Mouse (Mus musculus): ENCODE data around the gene Ctrl. TPM values are rescaled to one million over a fixed set of nuclear protein-coding genes. Genes with fewer than 3 reads are reported as not detected.

Ctrl gene
- polyA plus RNA-seq, 1 experiment from 2014 or later: 3.1 TPM

DNA sequence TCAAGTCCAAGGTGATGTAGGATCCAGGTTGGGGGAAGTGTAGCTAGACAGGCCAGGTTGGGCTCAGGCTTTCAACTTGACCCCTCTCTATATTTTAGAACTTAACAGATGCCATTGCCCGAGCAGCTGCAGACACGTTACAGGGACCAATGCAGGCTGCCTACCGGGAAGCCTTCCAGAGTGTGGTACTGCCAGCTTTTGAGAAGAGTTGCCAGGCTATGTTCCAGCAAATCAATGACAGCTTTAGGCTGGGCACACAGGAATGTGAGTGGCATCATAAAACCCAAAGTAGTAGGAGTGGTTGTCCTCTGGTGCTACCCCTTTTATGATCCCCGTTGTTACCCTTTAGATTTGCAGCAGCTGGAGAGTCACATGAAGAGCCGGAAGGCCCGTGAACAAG, 42.8 kb downstream of the Ctrl start:
- Histone ChIP-seq H3K27me3 (replicated peaks; ENCODE audit: control insufficient read depth, insufficient read depth, low read length) (no peaks in the 10 kb centered on the region), H3K9ac (ENCODE audit: low read depth, low read length) (no peak overlapping the region), H3K27ac (ENCODE audit: low read length) (no peak overlapping the region), H3K4me1 (ENCODE audit: control insufficient read depth, insufficient read depth, low read length) (no peaks in the 10 kb centered on the region), H3K4me2 (ENCODE audit: low read depth, low read length) (no peak overlapping the region), H3K36me3 (ENCODE audit: control insufficient read depth, insufficient read depth, low read length) (peaks cover 37% of the 10 kb centered on the region), H3K4me3 (ENCODE audit: low read length) (no peak overlapping the region), H3K9me3 (ENCODE audit: control insufficient read depth, low read length) (no peaks in the 10 kb centered on the region)
- ATAC-seq: no peak
- WGBS: 92% methylated on average over 6 of the region's 6 CpGs

DNA sequence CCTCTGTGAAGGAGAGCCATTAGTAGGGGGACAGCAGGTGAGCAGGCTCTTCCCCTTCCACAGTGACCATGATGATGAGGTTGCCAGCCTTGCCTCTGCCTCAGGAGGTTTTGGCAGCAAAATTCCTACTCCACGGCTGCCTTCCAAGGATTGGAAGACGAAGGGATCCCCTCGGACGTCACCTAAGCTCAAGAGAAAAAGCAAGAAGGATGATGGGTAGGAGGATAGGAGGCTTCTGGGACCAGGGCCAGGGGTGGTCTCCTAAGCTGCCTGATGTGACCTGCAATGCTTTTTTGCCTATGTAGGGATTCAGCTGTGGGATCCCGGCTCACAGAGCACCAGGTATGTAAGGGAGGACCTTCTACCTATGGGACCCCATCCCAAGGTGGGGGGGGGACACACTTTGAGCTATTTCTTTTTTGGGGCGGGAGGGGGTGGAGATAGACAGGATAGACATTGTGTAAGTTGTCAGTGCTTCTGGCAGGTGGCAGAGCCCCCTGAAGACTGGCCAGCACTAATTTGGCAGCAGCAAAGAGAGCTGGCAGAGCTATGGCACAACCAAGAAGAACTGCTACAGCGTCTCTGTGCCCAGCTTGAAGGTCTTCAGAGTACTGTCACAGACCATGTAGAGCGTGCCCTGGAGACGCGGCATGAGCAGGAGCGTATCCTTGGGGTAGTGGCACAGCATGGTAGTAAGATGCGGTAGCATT, 43.8 kb downstream of the Ctrl start:
- no peaks in the 10 kb centered on the region for H3K27me3 ChIP-seq (replicated peaks; ENCODE audit: control insufficient read depth, insufficient read depth, low read length)
- no peak overlapping the region for H3K4me2 ChIP-seq (ENCODE audit: low read depth, low read length)
- H3K36me3 ChIP-seq (ENCODE audit: control insufficient read depth, insufficient read depth, low read length): peaks cover 42% of the 10 kb centered on the region
- H3K9ac ChIP-seq (ENCODE audit: low read depth, low read length): no peak overlapping the region
- H3K27ac ChIP-seq (ENCODE audit: low read length): no peak overlapping the region
- H3K4me1 ChIP-seq (ENCODE audit: control insufficient read depth, insufficient read depth, low read length): no peaks in the 10 kb centered on the region
- WGBS: 92% methylated on average over 12 of the region's 12 CpGs
- no peak overlapping the region for H3K4me3 ChIP-seq (ENCODE audit: low read length)
- no peaks in the 10 kb centered on the region for H3K9me3 ChIP-seq (ENCODE audit: control insufficient read depth, low read length)
- no peak for ATAC-seq

Small RNA genes lying within 50 kb of the gene (microRNA-seq; reads per million reads assigned to microRNA genes)
- not detected for gene Mir7074

Other genes starting within 250 kb of the Ctrl start
- gene Carmil2, start 247.6 kb downstream of the Ctrl start, polyA plus RNA-seq (2015; fragmentation: Nextera tagmentation; extraction: Ambion mirVana): 0.64 and 0.79 TPM in 2 replicates
- gene Acd, start 232.8 kb downstream of the Ctrl start, polyA plus RNA-seq (2015; fragmentation: Nextera tagmentation; extraction: Ambion mirVana): 53.0 and 55.0 TPM in 2 replicates
- gene Pard6a, start 232.7 kb downstream of the Ctrl start, polyA plus RNA-seq (2015; fragmentation: Nextera tagmentation; extraction: Ambion mirVana): 12.0 and 12.6 TPM in 2 replicates
- gene 4933405L10Rik, start 226.2 kb downstream of the Ctrl start, polyA plus RNA-seq (2015; fragmentation: Nextera tagmentation; extraction: Ambion mirVana): not detected in 2 replicates
- gene Enkd1, start 225.7 kb downstream of the Ctrl start, polyA plus RNA-seq (2015; fragmentation: Nextera tagmentation; extraction: Ambion mirVana): 11.2 and 13.6 TPM in 2 replicates
- 8.7 and 10.9 TPM in 2 replicates for gene Gfod2, start 175.2 kb downstream of the Ctrl start, polyA plus RNA-seq (2015; fragmentation: Nextera tagmentation; extraction: Ambion mirVana)
- 7.1 and 8.2 TPM in 2 replicates for gene Ranbp10, start 106.5 kb downstream of the Ctrl start, polyA plus RNA-seq (2015; fragmentation: Nextera tagmentation; extraction: Ambion mirVana)
- not detected in 2 replicates for gene Tsnaxip1, start 106.1 kb downstream of the Ctrl start, polyA plus RNA-seq (2015; fragmentation: Nextera tagmentation; extraction: Ambion mirVana)
- gene Cenpt, start 80.6 kb downstream of the Ctrl start, polyA plus RNA-seq (2015; fragmentation: Nextera tagmentation; extraction: Ambion mirVana): 25.5 and 28.9 TPM in 2 replicates
- 49.4 and 49.6 TPM in 2 replicates for gene Thap11, start 78.7 kb downstream of the Ctrl start, polyA plus RNA-seq (2015; fragmentation: Nextera tagmentation; extraction: Ambion mirVana)
- 165 and 207 TPM in 2 replicates for gene Nutf2, start 73.3 kb downstream of the Ctrl start, polyA plus RNA-seq (2015; fragmentation: Nextera tagmentation; extraction: Ambion mirVana)
- gene Edc4, start 53.0 kb downstream of the Ctrl start, polyA plus RNA-seq (2015; fragmentation: Nextera tagmentation; extraction: Ambion mirVana): 31.6 and 34.9 TPM in 2 replicates
- 0.29 and 0.33 TPM in 2 replicates for gene Nrn1l, start 40.3 kb downstream of the Ctrl start, polyA plus RNA-seq (2015; fragmentation: Nextera tagmentation; extraction: Ambion mirVana)
- 25.6 and 26.6 TPM in 2 replicates for gene Pskh1, start 33.4 kb downstream of the Ctrl start, polyA plus RNA-seq (2015; fragmentation: Nextera tagmentation; extraction: Ambion mirVana)
- gene Psmb10, start 4.6 kb upstream of the Ctrl start, polyA plus RNA-seq (2015; fragmentation: Nextera tagmentation; extraction: Ambion mirVana): 115 and 116 TPM in 2 replicates
- gene Lcat, start 9.5 kb upstream of the Ctrl start, polyA plus RNA-seq (2015; fragmentation: Nextera tagmentation; extraction: Ambion mirVana): 1.7 and 2.8 TPM in 2 replicates
- 19.4 and 21.8 TPM in 2 replicates for gene Slc12a4, start 32.2 kb upstream of the Ctrl start, polyA plus RNA-seq (2015; fragmentation: Nextera tagmentation; extraction: Ambion mirVana)
- not detected in 2 replicates for gene Dpep3, start 45.6 kb upstream of the Ctrl start, polyA plus RNA-seq (2015; fragmentation: Nextera tagmentation; extraction: Ambion mirVana)
- gene Dus2, start 57.5 kb upstream of the Ctrl start, polyA plus RNA-seq (2015; fragmentation: Nextera tagmentation; extraction: Ambion mirVana): 17.2 and 17.6 TPM in 2 replicates
- gene Dpep2nb, start 72.1 kb upstream of the Ctrl start, polyA plus RNA-seq (2015; fragmentation: Nextera tagmentation; extraction: Ambion mirVana): 0.12 TPM in 1 of 2 replicates, not detected in the other
- gene Ddx28, start 78.0 kb upstream of the Ctrl start, polyA plus RNA-seq (2015; fragmentation: Nextera tagmentation; extraction: Ambion mirVana): 13.7 and 15.1 TPM in 2 replicates
- 4.0 and 4.5 TPM in 2 replicates for gene Nfatc3, start 125.0 kb upstream of the Ctrl start, polyA plus RNA-seq (2015; fragmentation: Nextera tagmentation; extraction: Ambion mirVana)
- 35.7 and 38.9 TPM in 2 replicates for gene Esrp2, start 203.1 kb upstream of the Ctrl start, polyA plus RNA-seq (2015; fragmentation: Nextera tagmentation; extraction: Ambion mirVana)
- 10.1 and 10.7 TPM in 2 replicates for gene Pla2g15, start 216.5 kb upstream of the Ctrl start, polyA plus RNA-seq (2015; fragmentation: Nextera tagmentation; extraction: Ambion mirVana)
- gene Slc7a6, start 235.0 kb upstream of the Ctrl start, polyA plus RNA-seq (2015; fragmentation: Nextera tagmentation; extraction: Ambion mirVana): 24.5 and 24.6 TPM in 2 replicates